Mouse (Mus musculus) cerebellum, adult 2 months (tissue): ENCODE measurements around the gene Sowahb.

ENCODE experiments used
- CTCF ChIP-seq: fragments of 200-500 bp; IDR thresholded peaks from 2 replicates; pipeline ENCODE4 v1.5.1; 2011; ENCODE audit warnings: low read depth, mild to moderate bottlenecking, control low read depth, low read length, moderate library complexity, borderline replicate concordance; ENCODE audit not compliant: insufficient read depth
- POLR2A ChIP-seq: fragments of 200-500 bp; IDR thresholded peaks from 2 replicates; pipeline ENCODE4 v1.6.1; 2011; ENCODE audit warnings: low read length, control low read depth, borderline replicate concordance; ENCODE audit not compliant: insufficient read depth

GRCm38 (mm10) chr5:93000774-93001757 is 43.8 kb downstream of the Sowahb start:
- no peak for TF ChIP-seq CTCF
- TF ChIP-seq POLR2A, result no peak
